Mouse (Mus musculus): Measurements from ENCODE around the gene Zfp385c.

Zfp385c gene

DNA sequence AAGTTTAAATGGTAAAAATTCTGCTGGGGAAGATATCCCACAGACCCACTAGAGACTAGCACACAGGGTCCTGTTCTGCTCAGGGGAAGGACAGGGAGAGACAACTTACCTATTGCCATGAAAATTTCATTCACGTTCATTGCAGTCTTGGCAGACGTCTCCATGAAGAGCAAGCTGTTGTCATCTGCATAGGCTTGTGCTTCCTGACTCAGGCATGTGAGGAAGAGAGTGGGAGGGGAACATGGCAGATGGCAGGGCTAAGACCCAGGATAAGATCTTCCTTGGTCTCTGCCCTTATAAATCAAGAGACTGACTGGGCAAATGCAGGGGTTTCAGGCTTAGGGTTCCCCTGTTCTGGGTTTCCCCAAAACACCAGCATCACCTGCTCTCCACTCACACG, 24.4 kb upstream of the Zfp385c start:
- no peak for DNase-seq (ENCODE audit: low spot score)

DNA sequence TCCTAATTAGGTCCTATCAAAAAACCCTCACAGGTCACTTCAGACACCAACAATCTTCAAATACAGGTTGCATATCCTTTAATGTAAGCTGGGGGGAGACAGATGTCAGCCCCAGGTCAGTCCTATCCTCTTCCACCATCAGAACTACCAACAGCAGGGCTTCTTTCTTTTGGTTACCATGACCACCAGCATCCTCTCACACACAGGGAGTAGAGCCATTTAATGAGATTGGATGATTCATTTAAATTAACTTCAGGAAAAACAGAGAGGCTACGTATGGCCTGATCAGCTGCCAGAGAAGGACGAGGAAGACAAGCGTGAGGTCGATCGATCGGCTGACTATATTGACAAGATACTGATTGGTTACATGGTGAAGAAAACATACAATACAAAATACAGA, 22.7 kb upstream of the Zfp385c start:
- no peak for DNase-seq (ENCODE audit: low spot score)

DNA sequence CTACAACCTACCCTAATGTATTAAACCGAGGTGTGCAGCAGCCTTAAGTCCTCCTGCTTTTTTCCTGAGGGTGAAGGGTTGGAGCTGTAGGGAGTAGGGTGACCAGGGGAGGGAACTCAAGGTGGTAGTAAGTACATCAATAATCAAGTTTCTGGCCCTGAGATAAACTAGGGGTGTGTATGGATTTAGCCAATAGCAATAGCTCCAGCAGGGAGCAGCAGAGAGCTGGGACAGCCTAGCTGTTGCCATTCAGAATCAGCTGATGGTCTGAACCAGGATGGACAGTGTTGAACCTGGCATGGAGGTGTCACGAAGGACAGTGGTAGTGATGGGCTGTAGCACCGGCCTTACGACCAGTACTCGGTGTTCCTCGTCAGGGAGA, 22.3 kb upstream of the Zfp385c start:
- DNase-seq (ENCODE audit: low spot score) = peak; percentile 63

DNA sequence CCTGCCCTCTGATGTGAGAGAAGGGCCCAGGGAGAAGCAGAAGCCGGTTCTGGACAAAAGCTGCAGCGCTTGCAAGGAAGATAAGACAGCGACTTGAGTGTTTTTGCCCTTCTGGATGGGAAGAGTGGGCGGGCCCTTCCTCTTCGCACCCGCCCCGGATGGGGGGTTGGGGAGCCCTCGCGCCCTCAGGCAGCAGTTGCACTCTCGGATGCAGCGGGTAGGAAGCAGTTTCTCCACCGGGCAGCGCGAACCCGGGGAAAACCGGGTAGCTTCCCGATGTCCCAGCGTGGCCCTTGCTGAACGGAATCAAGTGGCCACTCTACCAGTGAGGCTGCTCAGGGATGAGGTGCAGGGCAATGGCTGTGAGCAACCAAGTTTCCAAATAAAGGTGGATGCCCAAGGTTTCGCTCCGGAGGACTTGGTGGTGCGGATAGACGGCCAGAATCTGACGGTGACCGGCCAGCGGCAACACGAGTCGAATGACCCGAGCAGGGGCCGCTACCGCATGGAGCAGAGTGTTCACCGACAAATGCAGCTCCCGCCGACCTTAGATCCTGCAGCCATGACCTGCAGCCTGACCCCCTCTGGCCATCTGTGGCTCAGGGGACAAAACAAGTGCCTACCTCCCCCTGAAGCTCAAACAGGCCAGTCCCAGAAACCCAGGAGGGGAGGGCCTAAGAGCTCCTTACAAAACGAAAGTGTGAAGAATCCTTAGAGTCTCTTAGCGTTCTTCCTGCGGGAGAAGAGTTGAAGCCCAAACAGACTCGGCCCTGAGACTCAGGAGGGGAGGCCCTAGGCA, 21.7 kb upstream of the Zfp385c start, which contains the start of gene Hspb9:
Gene Hspb9 (plus strand): TSS at position 116 of the 799 bp plus-strand sequence.
- peak; percentile 56 for DNase-seq (ENCODE audit: low spot score)

DNA sequence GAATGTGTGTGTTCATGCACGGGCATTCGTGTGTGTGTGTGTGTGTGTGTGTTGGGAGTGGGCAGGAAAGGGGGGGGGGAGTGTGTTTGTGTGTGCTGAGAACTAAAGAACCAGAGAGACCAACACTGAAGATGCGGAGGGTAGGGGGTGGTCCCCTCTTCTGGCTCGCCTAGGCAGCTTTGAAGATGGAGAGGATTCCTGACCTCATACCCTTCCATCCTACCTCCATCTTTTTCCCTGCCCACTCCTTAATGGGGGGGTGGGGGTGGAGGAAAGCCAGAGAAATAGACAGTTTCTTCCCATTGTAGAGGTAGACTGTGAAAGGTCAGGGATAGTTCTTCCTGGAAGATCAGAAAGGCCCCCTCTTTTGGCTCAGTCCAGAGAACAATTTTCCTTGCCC, 20.9 kb upstream of the Zfp385c start:
- DNase-seq (ENCODE audit: low spot score) = no peak

DNA sequence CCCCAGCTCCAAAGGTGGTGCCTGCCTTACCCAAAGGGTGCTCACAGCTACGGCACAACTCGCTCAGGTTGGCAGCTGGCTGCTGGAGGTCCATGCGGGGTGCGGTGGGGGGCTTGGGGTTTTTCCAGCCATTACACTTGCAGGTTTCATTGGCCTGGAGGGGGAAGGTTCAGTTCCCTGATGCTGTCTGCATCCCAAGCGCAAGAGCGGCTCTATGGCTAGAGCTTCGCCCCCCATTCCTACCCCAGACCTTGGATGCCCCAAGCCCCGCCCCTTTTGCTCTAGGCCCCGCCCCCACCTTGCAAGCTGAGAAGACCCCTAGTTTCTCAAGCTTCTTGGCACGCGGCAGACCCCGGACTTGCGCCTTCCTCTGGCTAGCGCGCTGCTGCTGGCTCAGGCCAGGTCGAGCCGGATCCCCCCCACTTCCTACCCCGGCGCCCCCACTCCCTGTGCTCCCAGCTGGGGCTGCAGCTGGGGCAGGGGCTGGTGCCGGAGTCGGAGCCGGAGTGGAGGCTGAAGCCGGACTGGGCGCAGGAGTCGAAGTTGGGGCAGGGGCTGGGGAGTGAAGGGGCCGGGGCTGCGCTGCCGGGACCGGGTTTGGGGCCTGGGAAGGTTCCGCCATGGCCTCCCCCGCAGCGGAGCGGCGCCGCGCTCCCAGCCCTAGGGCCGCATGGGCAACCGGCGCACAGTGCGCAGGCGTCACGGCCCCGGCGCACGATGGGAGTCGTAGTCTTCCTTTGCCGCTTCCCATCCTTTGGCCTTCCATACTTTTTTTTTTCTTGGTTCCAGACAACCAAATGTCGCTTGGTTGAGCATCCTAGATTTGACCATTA, 19.7 kb upstream of the Zfp385c start, which contains the start of gene Kat2a:
Gene Kat2a (minus strand): TSS at position 683 of the 833 bp plus-strand sequence.
- DNase-seq (ENCODE audit: low spot score) = peak; percentile 78

DNA sequence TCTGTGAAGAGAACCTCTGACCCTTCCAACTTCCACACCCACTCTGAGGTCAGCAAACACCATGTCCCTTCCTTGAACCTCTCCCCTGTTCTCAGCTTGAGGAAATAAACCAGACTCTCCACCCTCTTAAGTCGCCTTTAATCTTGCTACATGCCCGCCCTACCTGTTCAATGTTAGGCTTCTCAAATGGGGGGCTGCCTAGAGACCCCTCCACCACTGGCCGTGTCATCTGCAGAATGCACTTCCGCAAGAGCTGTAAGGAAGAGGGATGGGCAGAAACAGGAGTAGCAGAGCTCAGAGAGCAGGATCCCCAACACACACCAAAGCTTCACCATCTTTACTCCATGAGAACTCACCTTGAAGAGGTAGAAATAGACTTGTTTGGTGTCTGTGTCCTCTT, 18.7 kb upstream of the Zfp385c start:
- no peak for DNase-seq (ENCODE audit: low spot score)

DNA sequence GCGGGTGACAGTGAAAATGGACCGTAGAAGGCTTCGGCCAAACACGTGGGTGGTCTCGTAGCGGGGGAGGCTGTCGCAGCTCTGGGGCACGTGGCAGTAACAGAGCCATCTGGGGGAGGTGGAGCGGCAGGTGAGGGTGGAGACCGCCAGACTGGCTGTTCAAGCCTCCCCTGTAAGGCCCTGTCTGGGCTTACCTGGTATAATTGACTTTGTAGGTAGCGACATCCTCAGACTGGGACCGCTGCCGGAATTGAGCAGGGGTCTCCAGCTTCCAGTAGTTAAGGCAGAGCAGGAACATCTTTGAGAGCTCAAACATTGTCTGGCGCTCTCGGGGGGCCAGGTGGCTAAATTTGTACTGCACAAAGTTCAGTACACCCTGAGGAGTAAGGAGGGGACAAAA, 18.3 kb upstream of the Zfp385c start:
- DNase-seq (ENCODE audit: low spot score) = no peak

DNA sequence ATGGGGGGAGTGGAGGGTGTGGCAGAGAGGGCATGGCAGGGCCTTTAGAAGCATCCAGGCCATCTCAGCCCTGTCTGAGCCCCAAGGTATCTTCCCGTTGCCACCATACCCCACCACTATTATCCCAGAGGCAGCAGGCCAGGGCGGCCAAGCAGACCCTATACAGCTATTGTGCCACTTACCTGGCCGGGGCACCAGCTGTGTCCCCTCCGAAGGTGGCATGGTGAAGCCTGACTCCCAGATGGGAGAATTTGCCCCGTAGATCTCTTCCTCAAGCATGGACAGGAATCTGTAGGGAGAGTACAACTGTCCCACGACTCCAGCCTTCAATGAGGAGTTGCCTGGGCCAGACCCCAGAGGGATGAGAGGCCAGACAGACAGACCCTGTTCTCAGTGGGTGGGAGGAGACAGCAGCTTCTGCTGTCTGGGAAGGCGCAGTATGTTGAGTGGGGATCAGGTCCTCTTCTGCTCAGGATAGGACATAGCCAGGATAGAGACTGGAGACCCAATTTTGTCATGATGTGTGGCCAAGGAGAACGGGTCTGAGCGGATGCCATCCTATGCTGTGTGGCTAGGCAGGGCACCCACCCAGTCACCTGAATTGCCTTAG, 17.1 kb upstream of the Zfp385c start:
- DNase-seq (ENCODE audit: low spot score) = no peak

DNA sequence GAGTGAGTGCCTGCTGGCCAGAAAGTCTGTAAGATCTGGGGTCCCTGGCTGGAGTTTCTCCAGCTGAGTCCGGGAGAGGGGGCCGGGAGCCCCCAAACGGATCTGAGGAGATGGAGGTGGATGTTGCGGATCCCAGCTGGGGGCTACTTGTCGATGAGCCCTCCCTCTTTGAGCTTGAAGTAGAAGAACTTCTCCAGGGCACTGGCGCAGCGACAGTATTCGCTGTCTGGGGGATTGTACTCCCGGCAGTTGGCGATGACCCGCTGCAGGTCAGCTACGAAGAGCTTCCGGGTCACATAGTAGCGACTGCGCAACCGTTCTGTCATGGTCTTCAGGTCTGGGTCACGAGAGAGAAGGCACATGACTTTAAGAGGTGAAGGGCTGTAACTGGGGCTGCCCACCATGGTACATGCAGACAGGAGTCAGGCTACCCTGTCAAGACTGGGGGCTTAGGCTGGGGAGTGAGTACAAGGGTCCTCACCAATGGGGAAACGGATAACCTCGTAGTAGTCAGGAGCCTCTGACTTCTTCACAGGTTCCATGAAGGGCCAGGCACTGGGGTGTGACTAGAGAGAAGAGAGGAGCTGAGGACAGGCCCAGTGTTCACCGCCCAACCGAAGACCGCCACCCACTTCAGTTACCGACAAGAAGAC, 13.0 kb upstream of the Zfp385c start:
- no peak for DNase-seq (ENCODE audit: low spot score)

DNA sequence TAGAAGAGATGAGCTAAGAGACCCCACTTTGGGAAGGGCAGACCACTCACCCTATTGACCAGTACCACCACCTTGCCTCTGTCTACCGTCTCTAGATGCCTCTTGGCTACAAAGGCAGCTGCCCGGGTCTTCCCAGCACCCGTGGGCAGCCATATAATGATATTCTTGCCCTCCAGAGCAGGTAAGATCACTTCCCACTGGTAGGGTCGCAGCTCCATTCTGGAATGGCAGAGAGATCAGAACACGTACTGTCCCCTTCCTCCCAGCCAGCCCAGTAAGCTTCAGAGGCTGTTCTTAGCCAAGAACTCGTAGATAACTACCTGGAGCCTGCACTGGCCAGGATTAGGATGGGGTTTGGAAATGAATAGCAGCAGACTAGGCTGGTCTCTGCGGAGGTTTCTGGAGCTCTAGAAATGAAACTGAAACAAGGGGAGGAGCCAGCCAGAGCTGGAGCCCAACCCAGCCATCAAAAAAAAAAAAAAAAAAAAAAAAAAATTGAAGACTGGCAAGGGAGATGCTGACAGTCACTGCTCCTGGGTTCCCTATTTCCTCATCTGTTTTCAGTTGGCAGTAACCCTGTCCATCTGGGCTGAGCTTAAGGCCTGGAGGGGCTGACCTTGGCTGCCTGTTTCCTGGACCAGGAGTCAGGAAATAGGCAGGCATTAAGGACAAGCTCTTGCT, 11.7 kb upstream of the Zfp385c start, which contains the start of gene Dhx58:
Gene Dhx58 (minus strand): TSS at position 421 of the 681 bp plus-strand sequence.
- DNase-seq (ENCODE audit: low spot score) = no peak

DNA sequence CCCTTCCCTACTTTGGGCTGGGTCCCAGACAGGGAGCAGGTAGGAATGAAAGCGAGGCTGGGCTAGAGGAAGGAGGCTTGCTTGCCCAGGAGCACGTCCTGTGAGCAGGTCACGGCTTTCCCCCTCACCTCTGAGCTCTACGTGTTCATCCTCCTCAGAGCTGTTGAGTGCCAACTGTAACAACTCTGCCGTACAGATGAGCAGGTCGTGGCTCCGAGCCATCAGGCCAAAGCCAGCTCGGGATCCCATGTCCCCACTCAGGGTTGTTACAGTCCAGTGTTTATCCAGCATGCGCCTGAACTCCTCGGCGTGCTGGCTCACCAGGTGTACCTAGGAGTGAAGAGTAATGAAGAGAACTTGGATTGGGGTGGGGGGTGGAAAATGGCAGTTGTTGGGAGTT, 11.1 kb upstream of the Zfp385c start:
- no peak for DNase-seq (ENCODE audit: low spot score)

DNA sequence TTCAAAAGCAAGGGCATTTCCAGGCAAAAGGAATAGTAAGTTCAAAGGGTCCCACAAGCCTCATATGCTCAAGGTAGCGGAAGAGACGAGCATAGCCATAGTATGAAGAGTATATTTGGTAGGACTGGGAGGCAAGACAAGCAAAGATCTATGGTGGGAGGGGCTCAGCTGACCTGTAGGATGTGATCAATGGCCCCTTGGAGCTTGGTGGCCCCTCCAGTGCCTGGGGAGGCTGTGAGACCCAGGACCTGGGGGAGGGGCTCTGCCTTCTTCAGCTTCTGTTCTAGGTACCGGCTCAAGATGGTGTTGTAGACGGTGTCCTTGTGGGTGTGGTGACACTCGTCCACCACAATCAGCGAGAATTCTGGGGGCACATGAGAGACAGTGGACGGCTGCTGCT, 10.7 kb upstream of the Zfp385c start:
- no peak for DNase-seq (ENCODE audit: low spot score)

DNA sequence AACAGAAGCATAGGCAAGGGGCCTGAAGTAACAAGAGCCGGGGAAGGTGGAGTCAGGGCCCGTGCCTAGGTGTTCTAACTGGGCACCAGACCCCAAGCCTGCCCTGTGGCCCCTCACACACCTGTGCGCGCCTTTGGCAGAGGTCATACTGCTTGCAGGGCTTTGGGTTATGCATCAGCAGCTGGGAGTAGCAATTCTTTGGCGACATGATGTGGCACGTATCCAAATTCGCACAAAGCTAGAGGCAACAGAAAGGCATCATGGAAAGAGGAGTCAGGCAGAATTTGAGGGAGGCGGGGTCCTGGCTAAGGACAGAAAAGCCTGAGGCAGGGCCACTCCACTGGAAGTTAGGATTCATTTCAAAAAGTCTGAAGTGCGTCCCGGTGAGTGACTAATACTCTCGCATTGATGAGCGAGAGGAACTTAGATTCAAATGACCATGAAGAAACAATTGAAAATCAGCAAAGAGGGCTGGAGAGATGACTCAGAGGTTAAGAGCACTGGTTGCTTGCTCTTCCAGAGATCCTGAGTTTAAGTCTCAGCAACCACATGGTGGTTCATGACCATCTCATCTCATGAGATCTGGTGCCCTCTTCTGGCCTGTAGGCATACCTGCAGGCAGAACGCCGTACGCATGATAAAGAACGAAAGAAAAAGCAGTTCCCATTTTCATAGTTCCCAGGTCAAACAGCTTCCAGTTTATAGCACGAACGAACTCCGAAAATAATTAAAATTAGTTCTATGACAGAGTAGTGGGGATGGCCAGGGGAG, 10.0 kb upstream of the Zfp385c start:
- peak; percentile 64 for DNase-seq (ENCODE audit: low spot score)

DNA sequence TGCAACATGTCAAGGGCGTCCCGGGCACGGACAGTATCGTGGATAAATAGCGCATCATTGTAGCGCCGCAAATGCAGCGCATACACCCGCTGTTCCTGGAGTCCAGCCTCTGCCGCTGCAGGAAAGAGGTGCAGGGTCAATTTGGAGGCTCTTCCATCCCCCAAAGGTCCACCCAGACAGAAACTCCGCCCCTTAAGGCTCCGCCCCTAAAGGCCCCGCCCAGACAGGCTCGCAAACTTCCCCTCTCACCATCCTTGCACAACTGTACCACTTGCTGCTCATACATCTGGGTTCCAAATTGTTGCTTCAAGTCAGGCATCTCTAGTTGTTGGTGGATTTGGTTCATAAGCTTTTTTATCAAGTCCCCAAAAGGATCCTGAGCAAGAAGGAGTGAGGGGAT, 9.0 kb upstream of the Zfp385c start:
- peak; percentile 50 for DNase-seq (ENCODE audit: low spot score)

DNA sequence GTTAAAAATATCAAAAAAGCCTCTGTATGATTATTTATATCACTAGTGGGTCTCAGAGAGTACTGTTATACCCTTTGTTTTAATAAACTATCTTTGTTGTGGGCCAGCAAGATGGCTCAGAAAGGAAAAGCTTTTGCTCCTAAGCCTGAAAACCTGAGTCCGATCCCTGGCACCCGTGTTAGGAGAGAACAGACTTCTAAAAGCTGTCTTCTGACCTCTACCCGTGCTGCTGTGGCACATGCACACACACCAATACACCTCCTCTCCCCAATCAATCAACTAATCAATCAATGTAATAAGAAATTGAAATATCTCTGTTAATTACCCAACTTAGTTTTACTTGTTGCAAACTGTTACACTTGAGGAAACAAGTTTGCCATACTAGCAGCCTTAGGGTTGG, 8.5 kb upstream of the Zfp385c start:
- no peak for DNase-seq (ENCODE audit: low spot score)

DNA sequence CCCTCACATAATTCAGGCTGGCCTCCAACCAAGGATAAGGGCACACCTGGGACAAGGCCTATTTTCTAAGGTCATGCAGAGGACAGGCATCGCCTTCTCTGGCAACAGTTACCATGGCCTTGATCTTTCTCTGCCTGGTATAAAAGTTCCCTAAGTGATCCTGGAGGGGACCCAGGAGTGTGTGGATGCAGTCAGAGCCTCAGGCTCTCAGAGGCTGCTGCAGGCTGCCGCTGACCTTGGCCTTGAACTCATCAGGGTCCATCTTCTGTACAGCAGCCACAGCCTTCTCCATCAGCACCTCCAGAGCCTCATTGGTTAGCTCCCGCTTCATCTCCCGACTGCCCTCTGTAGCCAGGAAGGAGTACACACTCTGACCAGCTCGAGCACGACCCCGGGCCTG, 5.7 kb upstream of the Zfp385c start:
- DNase-seq (ENCODE audit: low spot score) = no peak

DNA sequence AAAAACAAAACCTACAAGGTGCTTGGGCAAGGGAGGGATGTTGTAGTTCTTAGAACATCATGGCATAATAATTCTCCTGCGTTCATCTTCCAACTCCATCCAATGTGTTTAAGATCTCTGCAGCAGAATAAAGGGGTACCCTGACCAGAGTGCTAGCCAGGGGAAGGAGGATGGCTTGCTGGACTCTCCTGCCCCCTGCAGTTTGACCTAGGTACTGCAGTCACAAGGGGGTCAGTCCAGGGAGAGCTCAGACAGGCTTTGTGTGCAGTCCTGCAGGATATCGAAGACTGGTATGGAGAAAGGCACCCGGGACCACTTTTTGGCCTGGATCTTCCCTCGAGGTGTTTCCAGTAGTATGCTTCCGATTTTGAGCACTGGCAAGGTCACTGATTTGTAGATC, 2.7 kb upstream of the Zfp385c start:
- DNase-seq (ENCODE audit: low spot score) = peak; percentile 79

DNA sequence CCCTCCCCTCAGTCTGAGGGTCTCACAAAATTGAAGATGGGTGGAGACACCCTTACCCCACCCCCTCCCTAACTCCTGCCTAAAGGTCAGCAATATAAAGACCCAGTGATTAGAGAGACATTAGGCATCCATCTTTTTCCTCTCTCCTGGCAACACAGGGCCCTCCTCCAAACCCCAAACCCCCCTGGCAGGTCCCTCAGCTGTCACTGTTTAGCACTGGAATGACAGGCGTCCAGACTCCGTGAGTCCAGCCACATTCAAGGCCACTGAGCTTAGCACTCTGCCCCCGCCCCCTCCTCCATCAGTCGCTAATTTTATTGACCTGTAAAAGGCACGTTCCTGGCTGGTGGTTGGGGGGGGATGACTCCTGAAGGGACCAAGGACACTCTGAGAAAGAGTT, 899 bp upstream of the Zfp385c start:
- DNase-seq (ENCODE audit: low spot score) = no peak

DNA sequence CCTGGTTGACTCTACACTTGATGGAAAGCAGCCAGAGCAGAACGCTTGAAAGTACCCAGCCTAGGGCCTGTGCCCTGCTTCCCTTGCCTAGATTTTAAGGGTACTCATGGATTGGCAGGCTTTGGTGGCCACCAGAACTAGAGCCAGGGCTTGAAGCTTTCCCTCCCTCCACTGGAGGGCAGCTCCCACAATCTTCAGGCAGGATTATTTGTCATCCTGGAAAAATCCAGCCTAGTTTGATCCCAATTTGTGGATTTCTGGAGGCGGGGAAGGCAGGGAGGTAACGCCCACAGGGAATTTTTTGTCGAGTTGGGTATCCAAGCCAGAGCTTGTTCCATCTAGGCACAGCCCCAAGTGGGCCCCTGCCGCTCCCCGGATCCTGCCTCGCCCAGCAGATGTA, 1.9 kb downstream of the Zfp385c start:
- DNase-seq (ENCODE audit: low spot score) = no peak

DNA sequence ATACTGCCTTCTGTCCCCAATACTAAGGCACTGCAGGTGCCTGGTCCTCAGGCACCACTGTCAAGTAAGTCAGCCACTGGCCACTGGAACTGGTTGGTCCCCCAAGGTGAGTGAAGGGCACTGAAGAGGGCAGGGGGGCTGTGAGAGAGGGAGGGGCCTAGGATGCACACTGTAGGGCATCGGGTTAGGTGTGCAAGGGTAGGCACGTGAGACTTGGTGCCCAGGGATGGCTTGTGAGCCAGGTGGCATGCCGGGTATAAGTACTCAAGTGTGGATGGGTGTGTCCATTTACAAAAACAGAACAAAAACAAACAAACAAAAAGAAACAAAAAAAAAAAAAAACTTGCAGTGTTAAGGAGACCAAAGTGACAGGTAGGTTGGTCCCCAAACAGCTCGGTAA, 3.8 kb downstream of the Zfp385c start:
- DNase-seq (ENCODE audit: low spot score) = no peak
